Mouse (Mus musculus): ENCODE results near the gene Zfp84. TPM values are rescaled to one million over a fixed set of nuclear protein-coding genes. Genes with fewer than 3 reads are reported as not detected.

Gene Zfp84
- polyA plus RNA-seq (2012; rRNA removed; ENCODE audit: low replicate concordance): 2.9 and 4.5 TPM in 2 replicates

DNA sequence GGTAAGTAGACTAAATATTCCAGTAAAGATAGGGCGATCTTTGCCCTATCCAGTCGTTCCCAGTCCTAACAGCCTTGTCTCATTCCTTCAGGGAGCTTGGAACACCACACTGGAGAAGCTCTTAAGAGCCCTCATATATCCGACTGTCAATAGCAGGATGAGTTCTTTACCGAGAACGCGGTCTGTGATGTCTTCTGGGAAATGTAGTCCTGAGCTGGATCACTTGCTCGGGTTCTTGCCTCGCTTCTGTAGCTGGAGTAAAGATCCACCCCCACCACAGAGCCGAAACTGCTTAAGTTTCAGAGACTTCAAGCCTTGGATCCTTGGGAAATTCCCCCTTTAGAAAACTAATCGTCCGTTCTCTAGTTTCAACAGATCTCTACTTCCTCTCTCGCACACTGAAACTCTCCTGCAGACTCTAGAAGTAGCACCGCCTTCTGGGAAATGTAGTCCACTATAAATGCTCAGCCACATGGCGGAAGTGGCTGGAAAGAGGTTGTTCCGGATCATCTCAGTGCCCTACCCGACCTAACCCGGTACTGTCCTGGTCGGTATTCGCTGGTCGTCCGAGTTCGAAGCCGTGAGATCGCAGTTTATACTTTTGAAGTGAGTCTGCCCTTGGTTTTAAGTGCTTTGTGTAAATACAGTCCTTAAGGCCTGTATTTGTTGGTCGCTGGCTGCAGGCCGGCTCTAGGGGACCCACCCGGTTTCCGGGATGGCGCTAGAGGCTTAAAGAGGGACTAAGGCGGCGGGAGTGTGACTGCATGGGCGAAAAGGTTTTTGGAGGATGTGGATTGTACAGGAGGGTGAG lies at the start of gene Zfp84:
TSS of gene Zfp84 (plus strand) at position 463 of the 811 bp plus-strand sequence.

DNA sequence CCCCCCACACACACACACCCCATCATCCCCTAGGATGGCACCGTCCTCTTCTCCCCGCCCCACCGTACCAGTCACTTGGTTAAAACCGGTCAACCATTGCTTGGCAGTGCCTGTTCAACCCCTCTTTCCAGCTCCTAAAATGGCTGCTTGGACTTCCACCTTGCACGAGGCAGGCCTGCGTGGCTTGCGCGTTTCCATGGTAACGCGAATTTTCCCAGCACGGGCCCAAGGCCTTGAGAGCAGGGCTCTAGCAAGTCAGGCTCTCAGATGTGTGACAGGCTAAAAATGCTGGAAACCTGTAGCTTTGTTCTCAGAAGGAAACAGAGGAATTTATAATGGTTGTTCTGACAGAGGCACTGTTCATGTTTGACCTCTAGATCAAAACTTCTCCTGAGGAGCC lies 41.5 kb upstream of the Zfp84 start, which contains the start of gene Catsperg2:
TSS of gene Catsperg2 (minus strand) at position 173 of the 400 bp plus-strand sequence.

DNA sequence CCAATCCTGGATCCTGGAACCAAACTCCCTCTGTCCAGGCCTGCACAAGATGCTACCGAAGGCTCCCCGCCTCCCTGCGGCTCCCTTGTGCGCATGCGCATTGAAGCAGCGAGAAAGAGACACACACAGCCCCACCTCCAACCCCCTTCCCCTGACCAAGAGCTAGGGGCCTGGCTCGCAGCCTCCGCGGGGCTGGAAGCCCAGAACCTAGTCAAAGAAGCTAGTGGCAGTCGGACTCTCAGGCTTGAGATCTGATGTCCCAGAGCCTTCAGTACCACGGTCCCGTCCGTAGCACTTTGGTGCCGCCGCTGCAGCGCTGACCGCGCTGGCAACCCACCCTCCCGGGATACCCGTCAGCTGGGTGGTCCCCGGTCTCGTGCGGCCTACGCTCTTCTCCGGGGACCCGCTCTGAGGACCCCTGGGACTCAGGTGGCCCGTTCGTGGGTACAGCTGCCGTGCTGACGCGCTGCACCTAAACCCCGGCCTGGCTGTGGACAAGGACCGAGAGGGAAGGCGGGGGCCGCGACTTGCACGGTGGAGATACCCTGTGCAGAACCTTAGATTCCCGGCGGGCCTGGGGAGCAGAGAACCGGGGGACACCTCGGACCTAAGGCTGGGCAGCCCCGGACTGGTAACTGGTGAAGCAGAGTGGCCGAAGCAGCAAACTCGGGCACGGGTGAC lies 15.7 kb downstream of the Zfp84 start, which contains the start of gene Zfp30:
TSS of gene Zfp30 (plus strand) at position 128 of the 681 bp plus-strand sequence.

DNA sequence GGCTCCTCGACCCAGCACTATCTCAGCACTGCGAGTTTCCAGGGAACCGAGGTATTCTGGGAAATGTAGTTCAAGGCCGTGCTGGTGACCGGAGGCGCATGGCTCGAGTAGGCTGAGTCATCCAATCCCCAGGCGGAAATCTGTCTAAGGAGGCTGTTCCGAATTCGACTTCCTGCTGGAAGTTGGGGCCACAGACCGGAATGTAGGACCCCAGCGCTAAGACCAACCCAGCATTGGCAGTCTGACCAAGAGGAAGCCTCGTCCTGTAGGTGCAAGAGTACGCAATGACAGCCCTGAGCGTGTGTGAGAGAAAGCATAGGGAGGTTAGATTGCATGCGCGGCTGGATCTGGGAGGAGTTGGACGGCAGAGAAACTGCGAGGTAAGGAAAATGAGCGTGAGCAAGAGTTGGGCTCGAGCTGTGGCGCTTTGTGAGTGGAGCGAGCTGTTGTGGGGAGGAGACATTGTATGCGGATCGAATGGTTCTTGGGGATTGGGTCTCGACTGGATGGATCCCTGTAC lies 47.6 kb downstream of the Zfp84 start, which contains the start of gene Zfp790:
TSS of gene Zfp790 (plus strand) at position 205 of the 520 bp plus-strand sequence.

Other genes with a start within 250 kb of the Zfp84 start
- 53.1 and 134 TPM in 2 replicates for gene Sipa1l3, start 249.9 kb upstream of the Zfp84 start, polyA plus RNA-seq (2012; rRNA removed; ENCODE audit: low replicate concordance)
- not detected in 2 replicates for gene Catsperg2, start 41.5 kb upstream of the Zfp84 start, polyA plus RNA-seq (2012; rRNA removed; ENCODE audit: low replicate concordance)
- 1.7 and 1.8 TPM in 2 replicates for gene Zfp30, start 15.4 kb downstream of the Zfp84 start, polyA plus RNA-seq (2012; rRNA removed; ENCODE audit: low replicate concordance)
- gene Zfp790, start 47.6 kb downstream of the Zfp84 start, polyA plus RNA-seq (2012; rRNA removed; ENCODE audit: low replicate concordance): 1.6 and 4.1 TPM in 2 replicates
- 0.26 and 0.37 TPM in 2 replicates for gene Zfp940, start 85.1 kb downstream of the Zfp84 start, polyA plus RNA-seq (2012; rRNA removed; ENCODE audit: low replicate concordance)
- 1.0 and 1.7 TPM in 2 replicates for gene Zfp420, start 91.4 kb downstream of the Zfp84 start, polyA plus RNA-seq (2012; rRNA removed; ENCODE audit: low replicate concordance)
- gene Zfp27, start 138.0 kb downstream of the Zfp84 start, polyA plus RNA-seq (2012; rRNA removed; ENCODE audit: low replicate concordance): 1.6 and 2.8 TPM in 2 replicates
- gene Zfp383, start 139.7 kb downstream of the Zfp84 start, polyA plus RNA-seq (2012; rRNA removed; ENCODE audit: low replicate concordance): 0.43 and 1.5 TPM in 2 replicates
- gene Zfp74, start 185.5 kb downstream of the Zfp84 start, polyA plus RNA-seq (2012; rRNA removed; ENCODE audit: low replicate concordance): 4.8 and 10.8 TPM in 2 replicates
- gene Zfp568, start 215.4 kb downstream of the Zfp84 start, polyA plus RNA-seq (2012; rRNA removed; ENCODE audit: low replicate concordance): 2.8 and 4.7 TPM in 2 replicates

Data from mammary gland, adult 2 months (tissue).